Mouse (Mus musculus) cerebellum, adult 9-10 months (tissue): Measurements from ENCODE around the gene Gm14137.
A peak's percentile ranks its signal among the peaks of the same experiment; 100 is the strongest.

Experiments
- DNase-seq: peaks from one replicate; pipeline ENCODE4 v3.0.0; 2022

Gene Gm14137

DNA sequence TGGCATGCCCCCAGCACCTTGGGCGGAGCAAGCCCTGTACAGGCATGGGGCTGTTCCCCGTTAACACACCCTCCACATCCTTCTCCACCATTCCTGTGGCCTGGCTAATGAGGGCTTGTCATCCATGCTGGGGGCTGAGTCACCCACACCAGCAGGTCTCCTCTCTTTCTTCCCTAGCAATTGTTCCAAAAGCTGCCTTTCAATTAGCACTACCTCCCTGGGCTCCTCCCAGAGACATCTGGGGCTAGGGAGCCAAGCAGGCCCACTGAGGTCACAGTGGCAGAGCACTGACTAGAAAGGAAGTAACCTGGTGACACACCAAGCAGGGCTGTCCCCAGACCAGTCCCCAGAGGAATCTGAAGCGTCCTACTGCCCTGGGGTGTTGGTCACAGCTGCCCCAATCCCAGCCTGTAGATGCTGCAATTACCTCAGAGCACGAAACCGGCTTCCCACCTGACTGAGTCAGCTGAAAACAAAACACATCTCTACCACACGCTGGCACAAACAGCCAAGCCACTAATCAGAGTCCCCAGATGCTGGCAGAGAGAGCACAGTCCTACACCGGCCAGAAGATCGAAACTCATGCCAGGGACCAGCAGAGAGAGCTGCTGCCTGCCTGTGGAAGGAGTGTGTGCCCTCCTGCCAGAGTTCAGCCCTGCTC, at the start of gene Gm14137:
Gm14137 (plus strand) TSS at position 519 of the 661 bp plus-strand sequence.
- DNase-seq: no peak

DNA sequence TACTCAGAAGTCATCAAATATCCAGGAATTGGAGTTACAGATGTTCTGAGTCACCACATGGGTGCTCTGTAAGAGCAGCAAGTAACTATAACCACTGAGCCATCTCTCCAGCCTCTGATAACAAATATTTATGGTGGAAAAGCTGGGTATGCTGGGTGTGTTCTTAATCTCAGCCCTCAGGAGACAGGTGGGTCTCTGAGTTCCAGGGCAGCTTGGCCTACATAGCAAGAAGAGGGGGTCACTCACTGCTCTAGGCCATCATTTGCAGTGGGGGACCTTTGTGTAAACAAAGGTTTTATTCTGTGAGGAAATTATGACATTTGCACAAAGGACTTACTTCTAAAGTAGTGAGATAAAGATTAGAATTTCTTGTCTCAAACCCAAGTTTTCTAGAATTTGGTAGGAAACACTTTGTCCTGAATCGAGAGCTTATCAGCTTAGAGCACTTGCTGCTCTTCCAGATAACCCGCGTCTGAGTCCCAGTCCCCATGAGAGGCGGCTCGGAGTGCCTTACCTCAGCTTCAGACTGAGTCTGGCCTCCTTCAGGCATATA, 37.9 kb upstream of the Gm14137 start:
- no peak for DNase-seq

DNA sequence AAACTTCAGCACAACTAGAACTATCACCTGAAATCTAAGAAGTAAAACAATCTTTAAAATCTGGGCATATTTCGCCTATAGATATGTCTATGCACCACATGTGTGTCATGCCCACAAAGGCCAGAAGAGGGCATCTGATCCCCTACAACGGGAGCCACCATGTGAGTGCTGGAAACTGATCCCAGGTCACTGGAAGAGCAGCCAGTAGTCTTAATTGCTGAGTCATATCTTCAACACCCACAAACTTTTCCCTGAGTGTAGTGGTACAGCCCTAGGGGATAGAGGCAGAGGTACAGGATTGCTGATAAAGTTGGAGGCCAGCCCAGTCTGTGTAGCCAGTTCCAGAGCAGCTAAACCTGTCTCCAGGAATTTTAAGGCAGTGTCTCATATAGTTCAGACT, 29.1 kb upstream of the Gm14137 start:
- no peak for DNase-seq

DNA sequence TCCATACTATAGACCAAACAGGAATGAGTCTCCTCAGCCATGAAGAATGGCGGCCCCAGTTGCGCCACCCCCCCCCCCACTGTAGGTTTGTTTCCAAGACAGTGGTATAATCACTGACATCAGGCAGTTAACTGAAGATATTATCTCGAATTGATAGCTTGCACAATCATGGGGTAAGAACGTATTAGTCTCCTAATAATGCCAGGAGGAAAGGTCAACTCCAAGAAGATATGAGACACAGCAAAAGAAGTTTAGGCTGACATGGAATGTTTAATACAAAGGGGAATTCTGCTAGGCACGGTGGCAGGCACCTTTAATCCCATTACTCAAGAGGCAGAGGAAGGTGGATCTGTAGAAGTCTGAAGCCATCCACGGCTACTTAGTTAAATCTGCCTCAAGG, 27.9 kb upstream of the Gm14137 start:
- no peak for DNase-seq

DNA sequence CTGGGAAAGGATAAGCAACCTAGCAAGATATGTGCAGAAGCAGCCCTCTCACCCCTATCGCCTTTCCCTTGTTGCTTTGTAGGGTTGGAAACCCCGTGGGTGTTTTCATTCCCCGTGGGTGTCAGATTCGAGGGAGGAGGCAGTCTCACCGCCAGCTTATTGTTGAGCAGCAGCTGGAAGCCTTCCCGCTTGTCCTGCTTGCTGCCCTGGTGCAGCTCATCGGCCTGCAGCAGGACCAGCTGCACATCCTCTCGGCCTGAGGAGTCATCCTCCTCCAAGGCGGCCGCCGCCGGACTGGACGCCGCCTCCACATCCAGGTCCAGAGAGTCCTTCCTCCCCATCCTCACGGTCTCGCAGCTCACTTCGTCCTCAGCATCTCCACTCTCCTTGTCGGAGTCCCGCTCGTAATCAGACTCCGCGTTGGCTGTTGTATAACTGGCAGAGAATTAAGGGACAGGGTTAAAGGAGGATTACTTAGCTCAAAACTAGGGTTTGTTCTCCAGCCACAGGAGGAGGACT, 27.1 kb upstream of the Gm14137 start:
- no peak for DNase-seq

DNA sequence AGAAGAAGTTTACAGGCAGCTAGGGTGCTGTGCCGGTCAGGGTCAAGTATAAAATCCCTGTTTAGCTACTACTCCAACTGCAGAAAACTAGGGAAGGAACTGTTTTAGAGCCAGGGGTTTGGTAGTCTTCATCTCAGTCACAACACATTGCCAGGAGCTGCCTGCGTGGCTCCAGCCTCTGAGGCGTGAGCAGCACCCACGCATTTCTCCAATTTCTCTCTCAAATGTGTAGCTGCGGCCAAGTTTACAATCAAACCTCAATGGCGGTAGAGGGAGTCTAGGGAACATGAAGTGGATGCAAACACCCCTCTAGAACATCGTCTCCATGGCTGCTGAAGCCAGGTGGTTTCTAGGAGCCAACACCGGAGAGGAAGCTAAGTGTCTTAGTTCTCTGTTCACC, 26.5 kb upstream of the Gm14137 start:
- DNase-seq: no peak

DNA sequence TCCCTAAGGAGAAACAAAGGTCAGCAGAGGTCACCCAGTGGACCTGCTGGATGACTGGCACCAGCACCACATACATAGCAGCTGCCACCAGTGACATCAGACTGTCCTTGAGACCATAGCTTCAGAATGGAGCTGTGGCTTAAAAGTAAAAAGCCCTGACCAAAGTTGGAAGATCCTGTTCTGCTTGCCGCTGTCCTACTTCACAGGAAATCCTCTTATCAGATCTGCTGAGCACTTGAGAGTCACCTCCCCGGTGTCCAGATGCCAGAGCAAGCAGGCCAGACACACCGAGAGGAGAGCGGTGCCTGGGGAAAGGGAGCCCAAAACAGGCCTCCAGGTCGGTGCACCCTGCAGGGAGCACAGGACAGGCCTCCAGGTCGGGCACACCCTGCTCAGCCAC, 22.1 kb upstream of the Gm14137 start:
- DNase-seq: no peak

DNA sequence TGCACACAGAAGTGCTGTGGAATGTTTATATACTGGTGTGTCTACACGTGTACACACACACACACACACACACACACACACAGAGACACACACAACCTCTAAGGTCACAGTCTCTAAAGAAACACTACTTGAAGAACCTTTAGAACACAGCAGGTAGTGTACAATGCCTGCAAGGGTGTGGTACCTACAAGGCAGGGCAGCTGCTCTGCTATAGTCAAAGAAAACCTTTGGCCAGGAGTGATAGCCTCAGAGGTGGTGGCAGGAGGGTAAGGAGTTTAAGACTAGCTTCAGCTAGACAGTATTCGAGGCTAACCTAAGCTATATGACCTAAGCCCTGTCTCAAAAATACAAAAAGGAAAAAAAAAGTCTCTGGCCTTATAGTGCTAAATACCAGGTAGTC, 19.6 kb upstream of the Gm14137 start:
- no peak for DNase-seq

DNA sequence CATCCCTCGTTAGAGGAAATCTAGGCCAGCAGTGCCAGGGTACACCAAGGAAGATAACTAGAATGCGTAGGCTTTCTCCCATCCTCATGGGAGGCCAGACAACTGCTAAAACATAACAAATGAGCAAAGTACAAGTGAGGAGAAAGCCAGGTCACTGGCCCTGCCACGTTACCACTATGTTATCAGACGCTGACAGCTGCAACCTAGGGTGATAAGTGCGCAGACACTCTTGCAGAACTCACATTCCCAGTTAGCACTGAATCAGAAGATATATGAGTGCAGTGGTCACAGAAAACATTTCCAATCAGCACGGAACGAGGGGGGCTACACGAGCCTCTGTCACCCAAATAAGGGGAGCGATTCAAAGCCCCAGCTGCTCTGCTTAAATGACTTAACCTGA, 18.9 kb upstream of the Gm14137 start:
- DNase-seq: no peak

DNA sequence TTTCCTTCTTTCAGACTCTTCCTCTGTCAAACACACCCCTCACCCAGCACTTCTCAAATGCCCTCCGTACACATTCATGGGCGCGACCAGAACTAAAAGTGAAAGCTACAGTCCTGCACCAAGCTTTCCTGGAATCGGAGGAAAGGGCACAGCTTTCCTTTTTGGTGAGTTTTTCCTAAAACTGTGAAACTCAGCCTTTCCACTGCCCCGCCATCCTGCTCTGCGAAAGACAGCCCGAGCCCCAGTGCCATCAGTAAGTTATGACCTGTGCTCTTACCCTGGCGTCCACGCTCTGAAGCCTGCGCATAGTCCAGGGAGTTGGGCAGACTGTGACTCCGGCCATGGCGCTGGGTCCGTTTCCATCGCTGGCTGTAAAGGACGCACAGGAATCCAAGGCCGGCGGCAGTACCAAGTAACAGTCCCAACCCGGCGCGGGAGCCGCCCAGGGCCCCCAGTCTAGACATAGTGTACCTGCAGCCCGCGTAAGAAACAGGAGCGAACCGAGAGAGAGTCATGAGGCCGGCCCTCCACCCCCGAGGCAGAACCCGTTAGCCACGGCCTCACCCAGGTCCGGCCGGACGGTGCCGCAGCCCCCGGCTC, 18.1 kb upstream of the Gm14137 start:
- no peak for DNase-seq

DNA sequence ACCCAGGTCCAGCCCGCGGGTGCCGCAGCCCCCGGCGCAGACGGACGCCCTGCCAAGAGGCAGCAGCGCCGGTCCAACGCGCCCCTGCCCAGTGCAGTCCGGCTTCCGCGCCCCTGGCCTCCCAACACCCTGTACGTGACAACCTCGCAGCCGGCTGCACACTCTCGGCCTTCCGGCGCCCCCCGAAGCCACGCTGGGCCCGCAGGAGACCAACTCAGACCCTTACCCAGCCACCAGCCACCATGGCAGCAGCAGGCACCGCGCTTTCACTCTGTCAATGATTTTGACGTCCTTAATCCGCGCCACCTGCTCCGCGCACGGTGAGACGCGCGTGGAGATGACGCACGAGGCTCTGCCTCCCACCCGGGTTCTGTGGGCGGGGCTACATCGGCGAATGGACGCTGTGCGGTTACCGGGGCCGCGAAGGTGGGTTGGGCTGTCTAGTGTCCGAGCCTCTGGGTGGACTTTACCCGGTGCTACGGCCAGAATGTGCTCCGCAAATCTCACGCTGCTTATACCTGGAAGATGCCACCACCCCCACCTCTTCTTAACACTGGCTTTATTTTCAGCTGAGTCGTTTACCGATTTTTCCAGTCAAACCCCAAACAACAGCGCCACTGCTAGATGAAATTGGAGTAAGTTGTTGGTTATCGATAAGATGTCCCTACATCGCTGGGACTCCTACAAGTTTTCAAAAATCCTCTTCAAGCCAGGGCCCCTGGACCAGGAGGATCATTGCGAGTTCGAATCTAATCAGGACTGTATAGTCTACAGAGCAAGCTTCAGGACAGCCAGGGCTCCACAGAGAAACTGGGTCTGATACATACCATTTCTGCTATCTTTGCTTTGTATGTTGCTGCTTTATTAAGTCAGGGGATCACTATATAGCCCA, 17.4 kb upstream of the Gm14137 start, which contains the start of gene Rmdn3:
Rmdn3 (minus strand) TSS at position 354 of the 892 bp plus-strand sequence.
- peak; percentile 95 for DNase-seq

DNA sequence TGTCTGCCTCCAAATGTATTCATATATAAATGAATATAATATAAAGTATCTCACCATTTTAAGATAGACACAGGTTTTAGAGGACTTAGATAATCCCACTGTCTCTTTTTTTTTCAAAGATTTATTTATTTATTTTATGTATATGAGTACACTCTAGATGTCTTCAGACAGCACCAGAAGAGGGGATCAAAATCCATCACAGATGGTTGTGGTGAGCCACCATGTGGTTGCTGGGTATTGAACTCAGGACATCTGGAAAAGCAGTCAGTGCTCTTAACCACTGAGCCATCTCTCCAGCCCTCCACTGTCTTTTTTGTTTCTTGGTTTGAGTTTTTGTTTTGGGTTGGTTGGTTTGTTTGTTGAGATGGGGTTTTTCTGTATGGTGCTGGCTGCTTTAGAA, 16.5 kb upstream of the Gm14137 start:
- no peak for DNase-seq

DNA sequence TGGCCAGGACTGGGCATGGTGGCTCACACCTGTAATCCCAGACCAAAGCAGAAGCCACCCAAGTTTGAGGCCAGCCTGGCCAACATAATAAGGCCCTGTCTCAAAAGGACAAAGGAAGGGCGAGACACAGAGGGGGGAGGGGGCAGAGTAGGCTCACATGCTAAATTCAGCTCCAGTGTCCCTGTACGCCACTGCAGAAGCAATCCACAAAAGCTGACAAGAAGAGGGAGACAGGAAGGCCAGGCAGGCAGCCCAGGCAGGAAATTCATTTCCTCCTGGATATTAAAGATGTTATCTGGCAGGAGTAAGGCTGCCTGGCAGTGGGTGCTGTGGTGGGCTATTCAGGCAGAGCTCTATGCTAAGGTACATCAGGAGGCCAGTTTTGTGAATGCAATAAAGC, 13.1 kb upstream of the Gm14137 start:
- no peak for DNase-seq

DNA sequence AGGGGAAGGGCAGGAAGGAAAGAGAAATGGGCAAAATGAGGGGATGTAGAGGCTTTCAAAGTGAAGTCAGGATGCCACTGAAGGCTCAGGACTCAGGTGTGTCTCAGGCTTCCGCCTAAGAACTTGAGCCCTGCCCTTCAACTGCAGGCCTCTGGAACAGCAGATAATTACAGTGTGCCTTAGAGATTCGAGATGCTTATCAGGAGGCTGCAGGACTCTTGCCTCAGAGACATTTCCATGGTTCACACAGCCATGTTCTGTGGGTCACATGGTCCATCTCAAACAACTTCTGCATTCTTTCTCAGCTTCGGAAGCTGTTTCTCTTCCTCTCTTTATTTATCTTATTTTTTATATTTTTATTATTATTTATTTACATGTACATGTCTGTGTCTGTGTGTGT, 11.2 kb upstream of the Gm14137 start:
- no peak for DNase-seq

DNA sequence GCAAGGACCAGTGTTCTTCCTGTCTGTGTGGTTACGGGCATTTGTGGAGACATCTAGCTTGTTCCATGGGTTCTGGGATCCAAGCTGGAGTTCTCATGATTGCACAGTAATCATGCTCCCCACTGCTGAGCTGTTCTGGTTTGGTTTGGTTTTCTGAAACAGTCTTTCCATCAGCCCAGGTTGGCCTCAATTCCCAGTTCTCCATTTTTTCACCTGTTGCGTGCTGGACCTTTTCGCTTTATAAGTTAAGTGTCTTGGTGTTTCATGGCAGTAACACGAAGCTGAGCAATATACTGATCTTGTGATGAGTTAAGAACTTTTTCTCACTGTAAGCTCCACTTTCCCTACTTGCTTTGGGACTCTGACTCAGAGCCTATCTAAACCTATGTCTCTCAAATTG, 10.3 kb upstream of the Gm14137 start:
- DNase-seq: no peak

DNA sequence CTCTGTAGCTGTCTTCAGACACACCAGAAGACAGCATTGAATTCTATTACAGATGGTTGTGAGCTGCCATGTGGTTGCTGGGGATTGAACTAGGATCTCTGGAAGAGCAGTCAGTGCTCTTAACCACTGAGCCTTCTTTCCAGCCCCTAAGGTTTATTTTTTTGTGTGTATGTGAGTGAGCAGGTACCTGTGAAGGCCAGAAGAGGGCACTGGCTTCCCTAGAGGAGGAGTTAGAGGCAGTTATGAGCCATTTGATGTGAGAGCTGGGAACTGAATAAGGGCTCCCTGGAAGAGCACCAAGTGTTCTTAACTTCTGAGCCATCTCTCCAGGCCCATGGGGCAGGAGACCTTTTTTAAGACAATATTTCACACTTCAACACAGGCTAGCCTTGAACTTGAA, 8.9 kb upstream of the Gm14137 start:
- DNase-seq: no peak

DNA sequence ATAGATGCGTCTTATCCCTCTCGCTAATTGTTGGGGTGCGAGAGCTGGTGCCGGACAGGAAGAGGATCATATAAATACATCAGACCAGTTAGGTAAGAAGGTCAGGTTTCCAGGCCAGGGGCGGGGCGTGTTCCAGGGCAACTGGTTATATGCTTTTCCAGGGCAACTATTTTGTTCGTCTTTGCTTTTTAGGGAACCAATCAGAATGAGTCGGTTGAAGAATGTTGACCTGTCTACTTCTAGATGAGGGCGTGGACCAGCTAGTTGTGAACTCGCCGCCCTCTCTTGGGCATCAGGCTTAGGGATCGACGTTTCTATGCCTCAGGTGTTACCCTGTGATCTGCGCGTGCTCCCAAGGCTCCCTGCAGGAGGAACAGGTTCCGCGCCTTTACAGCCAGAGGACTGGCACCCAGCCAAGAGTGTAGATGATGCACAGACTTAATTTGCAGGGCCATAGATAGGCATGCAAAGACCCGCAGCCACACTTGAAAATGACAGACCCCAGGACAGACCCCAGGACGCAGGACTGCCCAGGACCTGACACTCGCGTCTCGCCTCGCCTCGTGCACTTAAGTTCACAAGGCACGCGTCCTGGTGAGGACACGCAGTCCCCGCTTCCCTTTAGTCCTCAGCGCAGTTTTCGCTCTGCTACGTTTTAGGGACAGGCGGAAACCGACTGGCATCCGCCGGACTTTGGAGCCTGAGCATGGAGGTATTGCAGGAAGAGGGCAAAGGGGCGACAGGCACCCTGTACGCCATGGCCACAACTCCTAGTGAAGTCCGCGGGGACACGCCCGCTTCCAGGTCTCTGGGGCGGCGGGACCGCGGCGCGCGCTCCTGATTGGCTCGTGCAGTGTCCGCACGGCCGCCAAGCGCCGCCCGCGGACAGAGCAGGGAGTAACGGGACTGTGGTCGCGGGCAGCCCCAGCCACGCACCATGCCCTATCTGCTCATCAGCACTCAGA, 7.1 kb upstream of the Gm14137 start, which contains the start of gene Gchfr:
Gchfr (plus strand) TSS at position 873 of the 965 bp plus-strand sequence.
- DNase-seq: peak; percentile 32

DNA sequence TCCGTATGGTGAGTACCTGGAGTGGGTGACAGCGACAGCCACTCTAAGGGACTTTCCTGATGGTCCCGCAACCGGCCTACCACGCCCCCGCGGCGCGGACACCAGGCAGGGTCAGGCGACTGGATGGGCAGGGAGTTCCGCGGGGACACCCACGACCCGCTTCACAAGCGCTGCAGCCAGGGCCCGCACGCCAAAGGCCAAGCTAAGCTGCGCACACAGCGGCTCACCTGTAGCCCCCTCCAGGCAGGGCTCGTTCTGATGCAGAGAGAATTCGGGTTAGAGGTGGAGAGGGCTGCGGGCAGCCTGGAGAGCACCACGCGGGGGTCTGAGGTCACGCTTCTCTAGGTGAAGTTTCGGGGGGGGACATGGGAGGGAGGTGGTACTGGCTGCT, 6.4 kb upstream of the Gm14137 start:
- DNase-seq: no peak

DNA sequence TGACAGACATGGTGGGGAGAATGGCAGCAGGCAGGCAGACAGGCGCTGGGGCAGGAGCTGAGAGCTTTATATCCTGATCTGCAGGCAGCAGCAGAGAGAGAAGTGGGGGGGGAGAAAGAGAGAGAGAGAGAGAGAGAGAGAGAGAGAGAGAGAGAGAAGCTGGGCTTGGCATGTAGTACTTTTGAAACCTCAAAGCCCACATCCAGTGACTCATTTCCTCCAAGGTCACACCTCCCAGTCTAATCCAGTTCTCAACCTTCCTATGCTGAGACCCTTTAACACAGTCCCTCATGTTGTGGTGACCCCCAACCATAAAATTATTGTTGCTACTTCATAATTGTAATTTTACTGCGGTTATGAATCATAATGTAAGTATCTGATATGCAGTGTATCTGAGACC, 4.0 kb upstream of the Gm14137 start:
- no peak for DNase-seq

DNA sequence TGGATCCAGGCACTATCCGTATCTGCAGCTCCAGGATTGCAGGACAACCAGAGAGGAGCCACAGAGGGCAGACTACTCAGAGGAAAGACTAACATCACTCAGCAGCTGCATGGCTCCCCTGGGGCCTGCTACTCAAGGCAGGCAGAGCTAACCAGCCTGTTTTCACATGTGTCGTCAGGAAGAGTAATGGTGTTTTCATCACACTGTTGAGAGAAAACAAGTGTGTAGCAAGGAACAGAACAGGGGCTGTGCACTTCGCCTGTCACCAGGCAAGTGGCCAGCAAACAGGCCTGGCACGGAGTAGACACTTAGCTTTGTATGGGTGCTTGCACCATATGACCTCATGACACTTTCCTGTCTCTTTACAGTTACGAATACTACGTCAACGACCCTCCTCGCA, 2.7 kb upstream of the Gm14137 start:
- no peak for DNase-seq

DNA sequence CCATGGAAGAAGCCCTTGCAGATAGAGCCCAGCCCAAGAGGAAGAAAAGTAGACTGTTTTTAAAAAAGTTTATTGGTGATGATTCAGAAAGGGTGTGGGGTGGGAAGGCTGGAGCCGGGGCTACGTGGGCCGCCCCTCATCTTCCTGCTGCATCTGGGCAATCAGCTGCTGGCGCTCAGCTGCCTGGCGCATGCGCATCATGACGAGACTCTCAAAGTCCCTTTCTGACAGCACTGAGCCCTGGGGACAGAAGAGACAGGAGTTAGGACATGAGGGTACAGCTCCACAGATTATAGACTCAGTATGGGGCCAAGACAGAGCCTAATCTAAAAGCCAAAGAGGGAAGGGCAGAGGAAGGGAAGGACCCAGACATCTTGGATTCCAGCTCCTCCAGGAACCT, 1.9 kb upstream of the Gm14137 start:
- no peak for DNase-seq
